Mouse (Mus musculus) kidney, adult 2 months (tissue): ENCODE measurements around the gene Fads3.

Experiments used
- CTCF ChIP-seq: fragments of 200-500 bp; conservative IDR thresholded peaks from 2 replicates; pipeline ENCODE4 v1.5.1; 2011; ENCODE audit warnings: low read depth, mild to moderate bottlenecking, control low read depth, low read length, moderate library complexity, mixed read lengths; ENCODE audit not compliant: insufficient read depth, insufficient read length
- POLR2A ChIP-seq: fragments of 200-500 bp; IDR thresholded peaks from one replicate; pipeline ENCODE4 v1.6.1; 2011; ENCODE audit warnings: low read depth, low read length, control low read depth

DNA sequence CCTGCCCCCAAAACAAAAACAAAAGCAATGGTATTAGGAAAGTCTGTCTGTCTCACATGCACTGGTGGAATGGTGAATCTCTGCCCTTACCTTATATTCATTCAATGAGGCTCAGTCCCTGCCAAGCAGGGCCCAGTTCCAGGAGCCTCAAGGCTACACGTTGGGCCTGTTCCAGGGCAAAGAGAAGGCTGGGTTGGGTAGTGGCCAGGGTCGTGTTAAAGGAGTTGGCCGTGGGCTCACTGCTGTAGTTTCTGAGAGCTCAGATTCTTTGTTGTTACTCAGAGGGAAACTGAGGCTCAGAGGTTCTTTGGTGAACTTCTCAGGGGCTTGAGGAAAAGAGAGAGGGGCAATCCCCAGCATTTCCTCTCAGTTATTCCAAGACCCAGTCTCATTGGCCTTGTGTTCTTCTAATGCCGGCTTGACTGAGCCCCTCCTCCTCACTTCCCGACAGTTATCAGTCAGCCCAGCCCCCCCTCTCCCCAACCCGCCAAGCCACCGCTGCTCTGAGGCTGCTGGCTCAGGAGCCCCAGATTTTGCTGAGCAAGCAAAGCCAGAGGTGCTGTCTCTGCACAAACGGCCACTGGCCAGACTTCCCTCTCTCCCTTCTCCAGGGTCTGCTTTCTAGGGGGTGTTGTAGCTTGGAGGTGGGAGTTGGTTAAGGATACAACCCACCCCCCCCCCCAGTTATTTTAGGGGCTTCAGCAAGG lies 16.0 kb upstream of the Fads3 start:
- TF ChIP-seq CTCF: no peak
- TF ChIP-seq POLR2A: no peak
